Mouse (Mus musculus) urinary bladder, adult 2 months (tissue): Measurements from ENCODE around the gene Cdk7. TPM values are rescaled to one million over a fixed set of nuclear protein-coding genes. Genes with fewer than 3 reads are reported as not detected.
A peak's percentile ranks its signal among the peaks of the same experiment; 100 is the strongest.

Experiments used
- DNase-seq: peaks from one replicate; pipeline ENCODE4 v3.0.0; 2022; ENCODE audit warnings: low spot score
- polyA plus RNA-seq: library from polyadenylated mRNA; depleted of rRNA; stranded (reverse); fragments of >200 nt; gene quantifications from 2 replicates; pipeline ENCODE4 v1.2.3, GENCODE M21; 2012; rRNA removed

Cdk7 gene
- polyA plus RNA-seq, 1 experiment: 33.6 TPM

DNA sequence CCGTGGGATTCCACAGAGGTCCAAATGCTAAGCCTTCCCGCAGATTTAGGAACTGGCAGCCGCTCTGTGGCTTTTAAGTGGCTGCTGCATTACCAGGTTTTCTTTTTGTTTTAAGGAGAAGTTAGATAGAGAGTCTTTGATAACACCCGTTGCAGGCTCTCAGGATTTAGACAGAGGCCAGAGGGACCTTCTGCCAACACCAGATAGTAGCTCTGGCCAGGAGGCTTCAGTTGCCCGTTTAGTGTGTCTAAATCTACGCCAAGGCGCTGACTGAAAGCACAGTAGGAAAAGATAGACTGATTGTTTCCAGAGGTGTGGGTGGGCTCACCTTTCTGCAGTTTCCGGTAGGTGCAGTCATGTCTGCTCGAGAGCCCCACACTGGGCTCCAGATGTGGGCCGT, 5.5 kb downstream of the Cdk7 start:
- no peak for DNase-seq

DNA sequence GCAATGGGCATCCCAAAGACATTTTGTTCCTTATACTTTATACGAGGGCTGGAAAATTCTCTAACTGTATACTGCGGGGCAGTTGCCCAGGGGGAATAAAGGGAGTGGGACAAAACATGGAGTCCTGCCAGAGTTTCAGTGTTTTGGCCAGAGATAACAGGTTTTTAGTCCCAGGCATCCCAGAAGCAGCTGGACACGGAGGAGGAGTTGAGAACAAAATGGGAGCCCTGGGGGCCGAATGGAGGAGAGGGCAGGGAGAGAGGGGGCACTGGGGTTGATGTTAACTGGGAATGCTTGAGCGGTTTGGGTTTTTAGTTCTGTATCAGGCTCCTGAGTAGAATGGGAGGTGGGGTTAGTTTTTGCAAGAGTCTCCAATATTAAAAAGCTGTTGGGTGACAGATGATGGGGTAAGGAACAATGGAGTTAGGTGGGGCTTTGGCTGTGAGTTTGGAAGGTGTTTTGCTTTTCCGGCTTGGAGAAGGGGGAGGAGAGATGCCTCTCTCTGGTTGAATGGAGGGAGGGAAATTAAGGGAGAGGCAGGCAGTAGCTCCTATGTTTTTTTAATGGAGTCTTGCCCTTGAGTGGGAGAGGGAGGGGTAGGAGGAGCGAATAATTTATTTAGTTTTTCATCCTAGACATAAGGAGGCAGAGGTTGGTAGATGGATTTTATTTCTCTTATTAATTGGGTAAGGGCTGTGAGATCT, 6.5 kb downstream of the Cdk7 start:
- no peak for DNase-seq

DNA sequence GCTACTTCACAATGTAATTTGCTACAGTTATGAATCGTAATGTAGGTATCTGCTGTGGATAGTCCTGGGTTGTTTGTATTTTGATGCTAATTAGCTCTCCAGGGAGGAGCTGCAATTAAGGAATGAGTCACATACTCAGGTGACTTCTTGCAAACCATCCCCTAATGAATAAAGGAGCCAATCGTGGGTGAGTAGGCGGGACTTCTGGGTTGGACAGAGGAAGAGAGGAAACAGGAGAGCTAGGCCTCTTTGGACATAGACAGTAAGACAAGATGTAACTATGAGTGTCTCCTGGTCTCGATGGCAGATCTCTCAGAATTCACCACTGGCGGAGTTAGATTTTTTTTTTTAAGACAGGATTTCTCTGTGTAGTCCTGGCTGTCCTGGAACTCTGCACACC, 9.1 kb downstream of the Cdk7 start:
- no peak for DNase-seq

DNA sequence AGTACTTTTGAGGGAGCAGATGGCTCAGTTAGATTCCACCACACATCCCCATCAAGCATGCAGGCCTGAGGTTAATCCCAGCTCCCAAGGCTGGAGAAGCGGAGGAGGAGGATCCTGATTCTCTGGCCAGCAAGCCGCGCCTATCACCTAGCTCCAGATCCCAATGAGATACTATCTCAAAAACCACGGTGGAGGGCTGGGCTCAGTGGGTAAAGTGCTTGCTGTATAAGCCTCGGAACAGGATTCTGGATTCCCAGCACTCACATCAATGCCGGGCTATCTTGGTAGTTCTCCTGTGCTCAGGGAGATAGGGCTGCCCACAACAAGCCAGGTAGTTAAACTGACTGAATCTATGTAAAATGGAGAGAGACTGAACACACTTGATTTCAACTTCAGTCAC, 15.3 kb downstream of the Cdk7 start:
- no peak for DNase-seq

GRCm38 (mm10) chr13:100706206-100706605, 24.5 kb downstream of the Cdk7 start:
- DNase-seq: no peak

DNA sequence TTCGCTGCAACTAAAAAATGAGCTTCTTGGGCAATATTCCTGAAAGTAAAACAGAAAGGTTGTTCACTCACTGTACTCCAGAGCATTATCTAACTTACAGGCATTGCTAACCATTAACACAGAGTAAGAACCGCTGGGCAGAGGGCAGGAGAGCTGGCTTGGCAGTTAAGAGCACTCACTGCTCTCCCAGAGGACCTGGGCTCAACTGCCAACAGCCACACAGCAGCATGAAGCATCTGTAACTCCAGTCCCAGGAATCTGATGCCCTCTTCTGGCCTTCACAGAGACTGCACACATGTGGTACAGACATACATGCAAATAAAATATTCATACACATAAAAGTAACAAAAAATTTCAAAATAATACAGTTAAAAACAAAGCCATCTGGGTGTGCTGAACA, 27.3 kb downstream of the Cdk7 start:
- DNase-seq: no peak

- DNase-seq: no peak
Measured at GRCm38 (mm10) chr13:100698866-100699265, 31.9 kb downstream of the Cdk7 start.

GRCm38 (mm10) chr13:100697541-100697940, 33.2 kb downstream of the Cdk7 start:
- no peak for DNase-seq

DNA sequence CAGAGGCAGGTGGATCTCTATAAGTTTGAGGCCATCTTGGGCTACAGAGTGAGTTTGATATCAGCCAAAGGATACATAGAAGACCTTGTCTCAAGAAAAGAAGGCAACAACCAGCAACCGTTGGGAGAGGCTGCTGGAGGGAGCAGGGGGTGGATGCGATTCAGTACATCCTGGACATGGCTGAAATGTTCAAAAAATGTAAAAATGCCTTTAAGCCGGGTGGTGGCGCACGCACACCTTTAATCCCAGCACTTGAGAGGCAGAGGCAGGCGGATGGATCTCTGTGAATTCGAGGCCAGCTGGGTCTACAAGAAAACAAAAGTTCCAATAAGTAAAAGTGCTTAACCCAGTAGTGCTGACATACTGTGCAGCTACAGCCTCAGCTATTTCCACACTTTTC, 43.2 kb downstream of the Cdk7 start:
- no peak for DNase-seq

DNA sequence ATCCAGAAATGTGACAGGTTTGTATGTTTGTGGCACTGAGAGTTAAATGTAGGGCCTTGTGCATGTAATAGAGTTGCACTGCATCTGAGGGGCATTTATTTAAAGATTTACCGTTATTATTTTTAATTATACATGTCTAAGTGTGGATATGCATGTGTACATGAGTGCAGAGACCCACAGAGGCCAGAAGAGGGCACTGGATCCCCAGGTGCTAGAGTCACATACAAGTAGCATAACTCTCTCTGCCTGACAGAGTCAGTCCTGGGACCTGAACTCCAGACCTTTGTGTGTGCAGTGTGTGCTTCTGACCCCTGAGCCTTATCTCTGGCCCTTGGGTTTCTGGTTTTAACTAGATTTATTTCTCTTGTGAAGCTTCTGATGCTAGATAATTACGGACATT, 46.4 kb downstream of the Cdk7 start:
- DNase-seq: no peak

GRCm38 (mm10) chr13:100682837-100683236, 47.9 kb downstream of the Cdk7 start:
- no peak for DNase-seq

GRCm38 (mm10) chr13:100681615-100682014, 49.1 kb downstream of the Cdk7 start:
- no peak for DNase-seq

- no peak for DNase-seq
Measured at GRCm38 (mm10) chr13:100675936-100676635, 54.7 kb downstream of the Cdk7 start.

DNA sequence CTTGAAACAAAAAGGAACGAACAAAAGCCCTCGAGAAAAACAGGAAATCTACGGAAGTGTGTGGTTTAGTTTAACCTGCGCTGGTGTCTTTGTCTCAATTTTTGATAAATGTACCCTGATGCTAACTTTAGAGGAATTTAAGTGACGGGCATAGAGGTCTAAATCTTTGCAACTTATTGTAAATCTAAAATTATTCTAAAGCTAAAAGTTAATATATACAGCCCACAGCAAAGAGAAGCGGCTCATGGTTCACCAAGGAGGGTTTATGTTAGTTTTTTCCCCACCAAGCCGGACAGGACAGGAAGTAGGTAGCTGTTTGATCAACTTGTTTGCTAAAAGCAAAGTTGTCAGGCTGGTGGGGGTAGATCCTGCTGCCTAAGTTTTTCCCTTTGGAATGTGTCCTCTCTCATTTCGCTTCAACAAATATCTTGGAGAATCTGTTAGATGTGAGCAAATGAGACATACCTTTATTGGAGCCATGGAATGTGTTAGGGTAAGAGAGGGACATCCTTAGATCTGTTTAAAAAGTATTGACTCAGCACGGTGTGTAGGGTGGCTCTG, 60.5 kb downstream of the Cdk7 start:
- DNase-seq: no peak

DNA sequence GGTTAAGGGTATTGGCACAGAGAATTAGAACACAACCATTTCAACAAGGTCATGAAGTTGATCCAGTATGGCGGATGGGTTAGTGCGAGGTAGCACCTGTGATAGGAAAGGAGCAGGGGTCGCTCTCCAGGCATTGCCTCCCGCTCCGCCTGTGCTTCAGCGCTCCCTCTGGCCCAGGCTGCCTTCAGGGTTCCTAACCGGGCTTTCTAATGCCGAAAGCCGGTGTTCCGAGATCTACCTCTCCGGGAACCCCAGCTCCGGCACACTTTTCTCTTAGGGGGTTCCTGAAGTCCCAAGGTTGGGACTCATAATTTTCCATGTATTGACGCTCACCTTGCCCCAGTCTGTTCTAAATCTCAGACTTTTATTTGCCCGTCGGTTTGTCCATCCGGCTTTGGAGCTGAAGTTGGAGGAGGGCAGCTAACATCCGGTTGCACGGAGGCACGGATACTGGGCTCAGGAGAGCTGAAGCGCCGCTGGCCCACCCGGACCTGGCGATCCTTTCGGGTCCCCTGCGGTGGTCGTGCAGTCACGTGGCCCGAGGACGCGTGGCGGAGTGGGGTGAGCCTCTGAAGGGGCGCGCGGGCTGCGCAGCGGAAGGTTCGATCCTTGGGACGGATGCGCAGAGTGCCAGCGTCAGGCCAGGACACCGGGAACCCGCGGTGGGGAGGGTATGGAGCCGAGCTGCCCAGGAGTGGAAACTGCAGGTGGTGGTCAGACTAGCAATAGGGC, 61.3 kb downstream of the Cdk7 start, which contains the start of gene Ccdc125:
TSS of gene Ccdc125 (plus strand) at position 427 of the 732 bp plus-strand sequence.
- peak; percentile 46 for DNase-seq

DNA sequence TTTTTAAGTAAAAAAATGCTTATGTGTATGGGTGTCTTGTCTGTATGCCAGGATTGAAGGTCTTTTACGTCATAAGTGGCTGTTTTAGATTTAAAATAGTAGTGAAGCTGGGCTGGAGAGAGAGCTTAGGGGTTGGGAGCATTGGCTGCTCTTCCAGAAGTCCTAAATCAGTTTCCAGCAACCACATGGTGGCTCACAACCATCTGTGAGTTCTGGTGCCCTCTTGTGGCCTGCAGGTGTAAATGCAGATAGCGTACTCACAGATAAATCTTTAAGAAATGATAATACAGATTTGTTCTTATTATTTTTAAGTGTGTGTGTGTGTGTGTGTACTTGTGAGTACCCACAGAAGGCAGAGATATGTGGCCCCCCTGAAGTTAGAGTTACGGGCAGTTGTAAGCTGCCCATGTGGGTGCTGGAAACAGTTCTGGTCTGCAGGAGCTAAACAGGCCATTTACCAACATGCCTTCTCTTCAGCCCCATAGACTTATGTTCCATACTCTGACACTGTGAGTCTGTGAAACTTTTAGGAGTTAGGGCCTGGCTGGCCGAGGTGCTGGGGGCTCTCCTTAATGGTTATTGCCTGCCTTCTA, 70.8 kb downstream of the Cdk7 start:
- DNase-seq: no peak

DNA sequence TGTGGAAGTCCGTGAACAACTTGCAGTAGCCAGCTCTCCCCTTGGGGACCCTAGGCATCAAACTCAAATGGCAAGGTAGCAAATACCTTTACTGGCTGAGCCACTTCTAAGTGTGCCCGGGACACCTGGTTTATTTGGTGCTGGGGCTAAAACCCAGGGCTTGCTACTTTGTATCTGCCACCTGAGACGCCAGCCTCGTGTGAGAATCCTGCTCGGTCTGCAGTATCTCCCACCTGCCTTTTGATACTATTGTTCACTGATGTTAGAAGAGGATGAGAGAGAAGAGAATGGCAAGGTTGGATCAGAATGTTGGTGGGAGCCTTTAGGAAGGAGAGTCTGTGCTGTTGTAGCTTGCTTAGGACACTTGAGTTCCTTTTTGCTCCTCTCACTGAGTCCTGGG, 72.6 kb downstream of the Cdk7 start:
- no peak for DNase-seq

Other genes with a start within 250 kb of the Cdk7 start
- gene Gtf2h2, start 238.4 kb downstream of the Cdk7 start, polyA plus RNA-seq: 38.1 and 46.5 TPM in 2 replicates
- 10.0 and 11.1 TPM in 2 replicates for gene Ocln, start 178.2 kb downstream of the Cdk7 start, polyA plus RNA-seq
- 13.9 and 14.9 TPM in 2 replicates for gene Marveld2, start 114.0 kb downstream of the Cdk7 start, polyA plus RNA-seq
- gene Ak6, start 80.0 kb downstream of the Cdk7 start, polyA plus RNA-seq: 122 and 135 TPM in 2 replicates
- 13.9 and 14.5 TPM in 2 replicates for gene Rad17, start 79.9 kb downstream of the Cdk7 start, polyA plus RNA-seq
- gene Taf9, start 79.4 kb downstream of the Cdk7 start, polyA plus RNA-seq: 8.3 and 8.7 TPM in 2 replicates
- 8.8 and 9.1 TPM in 2 replicates for gene Ccdc125, start 61.2 kb downstream of the Cdk7 start, polyA plus RNA-seq
- 75.0 and 84.5 TPM in 2 replicates for gene Mrps36, start 13.7 kb upstream of the Cdk7 start, polyA plus RNA-seq
- gene Cenph, start 45.0 kb upstream of the Cdk7 start, polyA plus RNA-seq: 0.88 and 1.6 TPM in 2 replicates
- gene Ccnb1, start 55.6 kb upstream of the Cdk7 start, polyA plus RNA-seq: 3.1 and 3.2 TPM in 2 replicates
- 44.7 and 48.8 TPM in 2 replicates for gene Slc30a5, start 102.5 kb upstream of the Cdk7 start, polyA plus RNA-seq